Mouse (Mus musculus): ENCODE measurements around the gene Prdx2.

Gene Prdx2

DNA sequence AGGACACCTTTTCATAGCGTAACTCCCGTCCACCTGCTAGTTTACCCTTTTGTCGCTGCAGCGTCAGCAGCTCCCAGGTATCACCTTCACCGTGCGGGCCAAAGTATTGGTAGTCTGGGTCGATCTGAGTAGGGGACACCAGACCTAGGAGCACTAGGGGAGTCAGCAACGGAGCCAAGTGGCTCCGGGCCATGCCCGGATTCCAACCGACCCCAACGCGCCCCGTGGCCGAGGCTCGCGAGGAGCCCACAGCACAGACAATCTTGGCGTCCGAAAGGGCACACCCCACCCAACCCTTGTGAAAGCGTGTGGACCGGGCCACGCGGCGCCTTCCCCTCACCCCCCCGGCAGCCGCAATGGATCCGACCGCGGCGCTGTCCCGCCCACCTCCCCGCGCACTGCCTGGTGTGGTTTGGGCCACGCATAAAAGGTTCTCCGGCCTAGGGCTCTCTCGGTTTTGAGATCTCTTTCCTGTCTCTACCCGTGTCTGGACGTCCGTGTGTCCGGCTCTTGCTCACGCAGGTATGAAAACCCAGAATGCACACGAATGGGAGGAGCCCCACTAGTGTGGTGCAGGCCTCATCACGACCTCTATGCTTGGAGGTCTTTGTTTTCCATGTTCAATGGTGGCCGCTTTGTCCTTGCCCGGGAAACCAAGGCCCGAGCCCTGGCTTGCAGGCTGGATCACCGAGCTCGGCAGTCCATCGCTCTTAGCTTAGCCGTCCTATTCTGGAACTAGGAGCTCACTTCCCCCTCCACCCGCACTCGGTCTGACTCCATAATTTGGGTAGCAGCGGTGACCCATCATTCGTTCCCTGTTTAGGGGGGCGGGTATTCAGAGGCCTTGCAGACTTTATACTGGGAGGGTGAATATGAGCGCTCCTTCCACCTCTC, at the start of gene Prdx2, which contains the start of the genes Gm49661 and Rnaseh2a:
Gene Prdx2 (plus strand): TSS at position 347 of the 894 bp plus-strand sequence.
Gene Gm49661 (minus strand): TSS at position 193 of the 894 bp plus-strand sequence.
Gene Rnaseh2a (minus strand): TSS at position 527 of the 894 bp plus-strand sequence.
- peak; percentile 57 to 63 for DNase-seq

DNA sequence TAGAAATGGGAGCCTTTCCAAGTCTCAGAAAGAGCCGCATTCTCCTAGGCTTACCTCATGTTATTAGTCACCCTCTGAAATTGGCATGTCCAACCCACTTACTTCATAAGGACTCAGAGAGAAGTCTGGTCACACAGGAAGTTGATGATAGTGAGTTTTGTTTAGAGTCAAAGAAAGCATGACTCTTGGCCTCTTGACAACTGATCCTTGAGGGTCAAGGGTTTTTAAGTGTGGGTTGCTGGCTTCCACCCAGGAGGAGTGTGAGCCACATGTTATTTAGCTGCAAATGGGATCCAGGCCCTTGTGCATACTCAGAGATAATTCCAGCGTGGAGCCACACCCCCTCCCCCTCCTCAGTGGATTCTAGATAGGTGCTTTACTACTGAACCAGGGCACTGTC, 47.8 kb upstream of the Prdx2 start:
- no peak for DNase-seq

DNA sequence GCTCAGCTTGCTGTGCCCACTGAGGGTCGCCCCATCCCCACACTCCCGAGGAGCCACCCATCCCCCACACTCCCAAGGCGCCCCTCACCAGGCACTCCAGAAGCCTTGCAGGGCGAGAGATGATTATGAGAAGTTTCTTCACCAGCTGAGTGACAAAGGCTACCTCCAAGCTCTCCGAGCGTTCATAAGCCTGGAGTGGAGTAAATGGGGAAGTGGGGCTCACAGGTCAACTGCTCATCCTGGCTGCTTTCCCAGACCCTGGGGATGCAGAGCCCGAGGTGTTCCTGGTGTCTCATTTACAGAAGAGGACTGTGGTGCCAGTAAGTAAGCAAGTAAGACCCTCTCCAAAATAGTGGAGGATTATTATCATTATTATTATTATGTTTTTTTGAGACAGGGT, 43.8 kb upstream of the Prdx2 start:
- no peak for DNase-seq

- no peak for DNase-seq
Measured at GRCm38 (mm10) chr8:84927513-84927912, 41.9 kb upstream of the Prdx2 start.

- DNase-seq = peak; percentile 70 to 71
Measured at GRCm38 (mm10) chr8:84928456-84929306, 40.7 kb upstream of the Prdx2 start.

- no peak for DNase-seq
Measured at GRCm38 (mm10) chr8:84930582-84930981, 38.8 kb upstream of the Prdx2 start.

GRCm38 (mm10) chr8:84933767-84934559, 35.4 kb upstream of the Prdx2 start:
- DNase-seq = no peak

GRCm38 (mm10) chr8:84934860-84935259, 34.5 kb upstream of the Prdx2 start:
- DNase-seq = peak; percentile 35 to 40

- peak in 1 of 2 experiments; percentile 31 for DNase-seq
Measured at GRCm38 (mm10) chr8:84935489-84935888, 33.9 kb upstream of the Prdx2 start.

GRCm38 (mm10) chr8:84936041-84936961, 33.1 kb upstream of the Prdx2 start:
- DNase-seq = peak in 1 of 2 experiments; percentile 15

DNA sequence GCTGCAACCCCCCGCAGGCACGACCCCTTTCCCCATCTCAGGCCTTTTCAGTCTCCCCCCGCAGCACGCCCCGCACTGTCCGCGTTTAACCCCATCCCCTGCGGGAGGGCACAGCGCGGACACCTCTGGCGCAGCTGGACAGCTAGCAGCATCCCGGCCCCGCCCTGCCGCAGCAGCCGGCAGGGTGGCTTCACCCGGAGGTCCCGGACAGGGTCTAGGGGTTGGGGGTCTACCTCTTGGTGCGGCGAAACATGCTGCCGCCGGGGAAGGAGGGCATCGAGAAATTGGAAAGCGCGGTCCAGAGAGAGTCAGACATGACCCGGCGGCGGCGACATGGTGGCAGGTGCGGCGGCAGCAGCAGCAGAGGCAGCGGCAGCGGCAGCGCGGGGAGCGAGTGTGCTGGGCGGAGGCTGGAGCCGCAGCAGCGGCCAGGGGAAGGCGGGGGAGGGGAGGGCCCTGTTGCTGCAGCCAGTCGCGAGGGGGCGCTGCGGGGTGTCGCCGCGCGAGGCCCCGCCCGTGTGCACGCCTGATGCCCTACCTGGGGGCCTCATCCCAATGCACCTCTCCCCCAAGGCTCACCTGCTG, 32.3 kb upstream of the Prdx2 start, which contains the start of gene Mast1:
Gene Mast1 (minus strand): TSS at position 398 of the 585 bp plus-strand sequence.
- DNase-seq = peak; percentile 84 to 86

DNA sequence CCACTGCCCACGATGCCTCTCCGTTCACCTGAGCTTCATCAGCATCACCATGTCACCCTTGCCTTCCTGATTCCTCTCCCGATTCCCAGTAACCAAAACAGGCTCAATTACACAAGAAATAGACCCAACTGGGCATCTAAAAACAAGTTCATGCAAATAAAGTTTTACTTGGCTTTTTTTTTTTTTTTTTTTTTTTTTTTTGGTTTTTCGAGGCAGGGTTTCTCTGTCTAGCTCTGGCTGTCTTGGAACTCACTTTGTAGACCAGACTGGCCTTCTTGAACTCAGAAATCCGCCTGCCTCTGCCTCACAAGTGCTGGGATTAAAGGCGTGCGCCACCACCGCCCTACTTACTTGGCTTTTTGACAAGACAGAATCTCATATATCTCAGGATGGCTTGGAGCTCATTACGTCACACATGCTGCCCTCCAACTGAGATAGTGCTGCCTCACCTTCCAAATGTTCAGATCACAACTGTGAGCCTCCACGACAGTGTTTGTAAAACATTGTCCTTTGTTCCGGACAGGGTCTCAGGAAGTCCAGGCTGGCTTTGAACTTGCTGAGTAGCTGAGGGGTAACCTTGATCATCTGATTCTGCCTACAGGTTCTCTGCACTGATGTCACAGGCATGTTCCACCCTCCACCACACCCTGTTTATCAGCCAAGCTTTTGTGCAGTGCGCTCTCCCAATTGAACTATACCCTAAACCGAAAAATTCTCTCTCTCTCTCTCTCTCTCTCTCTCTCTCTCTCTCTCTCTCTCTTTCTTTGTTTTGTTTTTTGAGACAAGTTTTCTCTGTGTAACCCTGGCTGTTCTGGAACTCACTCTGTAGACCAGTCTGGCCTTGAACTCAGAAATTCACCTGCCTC, 31.5 kb upstream of the Prdx2 start:
- DNase-seq = no peak

GRCm38 (mm10) chr8:84943699-84944098, 25.7 kb upstream of the Prdx2 start:
- DNase-seq = no peak

DNA sequence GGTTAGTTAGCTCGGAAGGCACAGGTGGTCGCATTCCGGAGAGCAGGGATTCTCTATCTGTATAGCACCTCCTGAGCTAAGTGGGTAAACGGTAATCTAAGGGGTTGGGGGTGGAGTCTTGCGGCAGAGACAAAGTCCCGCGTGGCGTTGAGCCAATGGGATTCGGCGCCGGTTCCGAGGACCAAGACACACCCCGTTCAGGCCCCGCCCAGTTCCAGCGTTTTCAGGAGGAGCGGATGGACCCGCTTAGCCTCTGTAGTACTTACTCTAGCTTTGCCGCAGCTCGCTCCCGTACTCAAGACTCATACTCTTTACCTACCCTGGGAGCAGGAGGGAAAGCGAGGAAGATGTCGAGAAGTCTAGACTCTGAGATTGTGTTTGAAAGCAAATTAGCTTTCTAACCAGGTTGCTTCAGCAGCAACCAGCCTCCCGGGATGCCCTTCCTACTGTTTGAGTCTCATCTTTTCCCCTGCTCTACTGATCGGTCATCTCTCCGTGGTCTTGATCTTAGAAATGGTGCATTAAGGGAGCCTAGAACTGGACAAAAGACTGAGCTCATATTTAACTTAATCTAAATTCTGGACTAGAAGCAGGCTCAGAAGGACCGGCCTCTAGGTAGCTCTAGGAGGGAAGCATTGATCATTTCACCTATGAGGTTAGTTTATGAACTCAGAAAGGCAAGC, 24.8 kb upstream of the Prdx2 start:
- peak; percentile 52 to 54 for DNase-seq

DNA sequence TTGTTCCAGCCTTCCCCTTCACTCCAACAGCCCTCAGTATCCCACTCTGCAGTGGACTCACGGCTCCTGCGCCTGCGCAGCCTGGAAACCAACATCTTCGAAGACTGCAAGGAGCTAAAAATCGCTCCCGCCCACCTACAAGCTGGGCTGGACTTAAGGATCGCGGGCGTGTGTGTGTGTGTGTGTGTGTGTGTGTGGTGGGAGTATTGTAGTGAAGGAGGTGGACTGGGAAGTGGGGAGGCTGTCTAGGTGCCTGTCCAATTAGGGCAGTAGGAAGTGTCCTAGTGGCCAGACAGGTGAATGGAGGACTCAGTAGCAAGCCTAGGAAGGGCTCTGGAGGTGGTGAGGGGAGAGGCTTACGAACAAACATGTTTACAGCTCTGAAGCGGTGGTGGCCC, 24.2 kb upstream of the Prdx2 start:
- peak in 1 of 2 experiments; percentile 18 for DNase-seq

DNA sequence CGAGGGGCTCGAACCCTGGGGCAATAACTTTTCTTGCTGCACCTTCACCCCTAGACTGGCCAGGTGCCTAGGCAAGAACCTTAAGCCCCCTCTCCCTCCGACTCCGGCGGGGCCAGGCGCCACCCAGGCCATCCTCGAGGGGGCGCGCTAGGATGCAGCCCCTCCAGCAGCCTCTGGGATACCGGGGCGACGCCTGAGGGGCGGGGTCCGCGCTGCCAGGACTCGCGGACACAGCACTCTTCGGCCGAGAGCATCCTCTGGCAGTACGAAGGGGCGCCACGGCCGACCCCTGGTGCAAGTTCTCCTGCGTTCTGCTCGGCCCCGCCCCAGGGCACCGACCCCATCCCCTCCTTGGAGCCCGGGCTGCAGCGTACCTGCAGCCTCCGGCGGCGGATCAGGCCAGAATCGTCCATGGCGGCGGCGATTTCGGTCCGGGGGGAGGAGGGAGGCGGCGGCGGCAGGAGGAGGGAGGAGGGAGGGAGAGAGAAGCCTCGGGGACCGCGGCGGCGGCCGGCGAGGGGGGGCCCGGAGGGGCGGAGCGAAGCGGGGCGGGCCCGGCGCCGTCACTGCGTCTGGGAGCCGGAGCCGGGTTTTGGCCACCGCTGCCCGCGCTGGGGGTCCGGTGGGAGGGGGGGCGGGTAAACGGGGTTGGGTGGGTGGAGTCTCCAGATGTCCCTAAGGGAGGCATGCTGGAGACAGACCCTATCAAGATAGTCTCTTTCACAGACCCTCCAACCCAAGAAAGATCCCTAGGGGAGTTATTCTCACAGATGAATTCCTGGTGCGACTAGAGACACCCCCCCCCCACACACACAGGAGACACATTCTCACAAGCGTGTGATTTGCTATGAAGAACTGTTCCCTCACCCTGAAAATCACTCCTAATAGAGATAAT, 23.5 kb upstream of the Prdx2 start:
- DNase-seq = peak; percentile 50 to 52

DNA sequence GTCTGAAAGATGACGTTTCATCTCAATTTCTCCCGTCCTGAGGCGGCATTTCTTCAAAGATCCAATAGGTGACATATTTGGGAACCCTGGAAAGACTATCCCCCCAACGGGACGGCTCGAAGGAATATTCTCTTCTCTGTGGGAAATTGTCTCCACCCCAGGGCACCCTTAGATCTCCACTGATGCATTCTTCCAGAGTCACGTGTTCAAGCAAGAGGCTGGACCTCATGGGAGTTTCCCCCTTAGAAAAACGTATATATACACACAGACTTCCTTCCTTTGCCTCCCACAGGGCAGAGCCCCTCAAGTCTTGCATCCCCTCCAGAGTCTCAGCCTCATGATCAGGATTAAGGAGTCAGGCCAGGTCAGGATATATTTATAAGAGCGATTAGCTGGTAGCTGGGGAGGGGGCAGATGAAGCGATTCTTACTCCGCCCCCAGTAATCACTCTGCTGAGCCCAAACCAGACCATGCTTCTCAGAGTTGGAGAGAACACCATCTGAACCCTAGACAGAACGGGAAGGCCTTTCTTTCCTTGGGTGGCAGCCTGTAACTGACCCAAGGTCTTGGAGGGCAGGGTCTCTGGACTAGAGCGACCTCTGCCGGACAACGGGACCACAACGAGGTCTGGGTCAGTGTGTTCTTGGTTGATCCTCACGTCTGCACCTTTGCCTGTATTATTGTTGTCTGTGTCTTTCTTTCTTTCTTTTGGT, 22.7 kb upstream of the Prdx2 start, which contains the start of gene Rtbdn:
Gene Rtbdn (plus strand): TSS at position 464 of the 713 bp plus-strand sequence.
- peak in 1 of 2 experiments; percentile 25 for DNase-seq

- DNase-seq = peak; percentile 62 to 67
Measured at GRCm38 (mm10) chr8:84947241-84947545, 22.2 kb upstream of the Prdx2 start.

Measured in B cell, adult 2 months (primary cell).